Mouse (Mus musculus): ENCODE results near the gene Rasal1. TPM values are rescaled to one million over a fixed set of nuclear protein-coding genes. Genes with fewer than 3 reads are reported as not detected.
A peak's percentile ranks its signal among the peaks of the same experiment; 100 is the strongest.

Rasal1 gene
- polyA plus RNA-seq, 1 experiment from 2014 or later, result 0.27 TPM

DNA sequence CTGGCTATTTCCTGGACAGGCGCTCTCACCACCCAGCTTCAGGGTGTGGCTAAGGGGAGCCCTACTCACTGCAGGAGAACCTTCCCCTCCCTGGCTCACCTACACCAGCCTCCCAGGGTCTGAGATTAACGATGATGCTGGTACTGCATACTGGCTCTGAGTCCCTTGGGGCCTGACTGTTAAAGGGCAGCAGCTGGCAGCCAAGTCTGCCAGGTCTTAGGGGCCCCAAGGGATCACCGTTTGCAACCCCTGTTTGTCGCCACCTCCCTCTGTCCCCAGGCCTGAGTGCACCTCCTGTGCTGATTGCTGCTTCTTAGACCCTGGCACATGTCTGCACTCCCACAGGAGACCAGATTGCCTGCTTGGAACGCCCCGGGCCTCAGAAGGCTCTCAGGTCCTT is 55.8 kb downstream of the Rasal1 start:
- no peak overlapping the region for H3K9ac ChIP-seq (ENCODE audit: low read depth, low read length)
- H3K9me3 ChIP-seq (replicated peaks; ENCODE audit: control insufficient read depth, low read length), result no peaks in the 10 kb centered on the region
- H3K27me3 ChIP-seq (ENCODE audit: control insufficient read depth, insufficient read depth, low read length), result peaks cover 65% of the 10 kb centered on the region
- ATAC-seq (replicated peaks; ENCODE audit: insufficient number of reproducible peaks, low FRiP score, low TSS enrichment), result no peak
- H3K4me1 ChIP-seq (ENCODE audit: control insufficient read depth, insufficient read depth, low read length), result no peaks in the 10 kb centered on the region
- 49% methylated on average over 6 of the region's 6 CpGs for WGBS (ENCODE audit: insufficient replicate concordance)
- H3K4me3 ChIP-seq (ENCODE audit: low read depth, low read length), result no peak overlapping the region
- no peak overlapping the region for H3K27ac ChIP-seq (ENCODE audit: low read depth, low read length)
- H3K36me3 ChIP-seq (ENCODE audit: control insufficient read depth, insufficient read depth, low read length), result no peaks in the 10 kb centered on the region
- no peak overlapping the region for H3K4me2 ChIP-seq

DNA sequence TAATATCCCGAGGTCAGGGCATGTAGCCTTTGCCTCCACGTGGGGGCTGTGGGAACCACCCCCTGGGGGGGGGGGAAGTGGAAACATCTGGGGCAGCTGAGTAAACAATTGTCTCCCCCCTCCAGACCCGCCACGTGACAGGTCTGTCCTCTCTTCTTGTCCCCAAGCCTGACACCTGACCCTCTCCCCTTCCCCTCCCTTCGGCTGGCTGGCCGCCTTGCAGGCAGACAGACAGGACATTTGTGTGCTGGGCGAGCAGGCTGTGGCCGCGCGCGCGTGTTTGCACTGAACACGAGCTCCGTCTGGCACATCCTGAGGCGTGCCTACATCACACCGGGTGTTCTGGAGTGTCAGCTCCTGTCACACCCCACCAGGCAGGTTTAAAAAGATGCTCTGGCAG is 57.9 kb downstream of the Rasal1 start:
- Histone ChIP-seq H3K4me3 (ENCODE audit: low read depth, low read length) (no peak overlapping the region), H3K4me2 (peak overlapping the region; percentile 49), H3K27me3 (ENCODE audit: control insufficient read depth, insufficient read depth, low read length) (peaks cover 71% of the 10 kb centered on the region), H3K36me3 (ENCODE audit: control insufficient read depth, insufficient read depth, low read length) (no peaks in the 10 kb centered on the region), H3K9me3 (replicated peaks; ENCODE audit: control insufficient read depth, low read length) (no peaks in the 10 kb centered on the region), H3K4me1 (ENCODE audit: control insufficient read depth, insufficient read depth, low read length) (peaks cover 15% of the 10 kb centered on the region), H3K27ac (ENCODE audit: low read depth, low read length) (no peak overlapping the region), H3K9ac (ENCODE audit: low read depth, low read length) (no peak overlapping the region)
- WGBS (ENCODE audit: insufficient replicate concordance), result 7% methylated on average over 16 of the region's 16 CpGs
- no peak for ATAC-seq (replicated peaks; ENCODE audit: insufficient number of reproducible peaks, low FRiP score, low TSS enrichment)

DNA sequence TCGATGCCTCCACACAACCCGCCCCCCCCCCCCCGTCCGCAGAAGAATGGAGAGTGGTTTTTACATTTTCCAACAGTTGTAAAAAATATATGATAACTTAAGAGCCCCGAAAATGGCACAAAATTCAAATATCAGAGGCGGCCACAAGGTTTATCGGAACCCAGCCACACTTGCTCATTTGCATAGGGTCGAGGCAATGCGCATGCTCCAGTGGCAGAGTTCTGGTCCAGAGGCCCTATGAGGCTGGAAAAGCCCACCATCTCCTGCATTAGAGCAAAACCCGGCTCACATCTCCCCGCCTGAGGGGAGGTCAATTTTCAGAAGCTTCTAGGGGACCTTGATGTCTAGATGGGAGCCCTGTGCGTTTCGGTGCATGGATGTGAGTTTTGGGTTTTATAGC is 58.4 kb downstream of the Rasal1 start:
- Histone ChIP-seq H3K9me3 (replicated peaks; ENCODE audit: control insufficient read depth, low read length) (no peaks in the 10 kb centered on the region), H3K4me1 (ENCODE audit: control insufficient read depth, insufficient read depth, low read length) (peaks cover 15% of the 10 kb centered on the region), H3K27ac (ENCODE audit: low read depth, low read length) (no peak overlapping the region), H3K36me3 (ENCODE audit: control insufficient read depth, insufficient read depth, low read length) (no peaks in the 10 kb centered on the region), H3K9ac (ENCODE audit: low read depth, low read length) (no peak overlapping the region), H3K4me3 (ENCODE audit: low read depth, low read length) (no peak overlapping the region), H3K4me2 (peak overlapping the region; percentile 49), H3K27me3 (ENCODE audit: control insufficient read depth, insufficient read depth, low read length) (peaks cover 75% of the 10 kb centered on the region)
- 40% methylated on average over 13 of the region's 13 CpGs for WGBS (ENCODE audit: insufficient replicate concordance)
- ATAC-seq (replicated peaks; ENCODE audit: insufficient number of reproducible peaks, low FRiP score, low TSS enrichment), result no peak

DNA sequence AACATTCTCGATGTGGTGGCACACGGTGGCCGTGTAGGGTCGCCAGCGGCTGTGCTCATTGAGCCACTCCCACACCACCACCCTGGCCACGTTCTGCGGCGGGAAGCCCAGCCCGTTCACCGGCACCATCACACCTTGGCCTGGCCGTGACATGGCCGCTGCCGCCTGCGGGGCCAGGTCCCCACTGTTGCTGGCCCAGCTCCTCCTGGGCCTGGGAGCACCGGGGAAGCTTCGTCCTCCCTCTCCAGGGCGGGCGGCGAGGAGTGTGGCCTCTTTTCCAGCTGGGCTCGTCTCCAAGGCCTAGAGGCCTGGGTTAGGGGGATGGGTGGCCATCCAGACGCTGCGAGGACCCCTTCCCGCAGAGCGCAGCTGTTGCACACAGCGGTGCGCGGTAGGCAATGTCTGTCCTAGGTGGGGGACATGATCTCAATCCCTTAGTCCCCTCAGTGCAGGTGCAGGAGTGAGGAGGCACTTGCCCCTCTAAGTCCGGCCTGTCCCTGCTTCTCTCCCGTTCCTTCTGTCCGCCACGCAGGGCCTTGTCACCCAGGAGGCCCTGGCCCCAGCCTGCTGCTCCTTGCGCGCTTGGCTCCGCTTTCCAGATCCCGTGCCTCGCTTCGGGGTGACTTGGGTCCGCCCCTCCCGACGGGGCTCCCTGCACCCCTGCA is 61.7 kb downstream of the Rasal1 start:
- ATAC-seq (replicated peaks; ENCODE audit: insufficient number of reproducible peaks, low FRiP score, low TSS enrichment), result 0 out of 2 replicates have a peak, but pooled peaks have one; percentile 20
- 4% methylated on average over 40 of the region's 40 CpGs for WGBS (ENCODE audit: insufficient replicate concordance)
- H3K36me3 ChIP-seq (ENCODE audit: control insufficient read depth, insufficient read depth, low read length), result no peaks in the 10 kb centered on the region
- peak overlapping the region; percentile 42 for H3K4me3 ChIP-seq (ENCODE audit: low read depth, low read length)
- peaks cover 88% of the 10 kb centered on the region for H3K27me3 ChIP-seq (ENCODE audit: control insufficient read depth, insufficient read depth, low read length)
- H3K4me2 ChIP-seq, result peak overlapping the region; percentile 66
- H3K9ac ChIP-seq (ENCODE audit: low read depth, low read length), result no peak overlapping the region
- H3K27ac ChIP-seq (ENCODE audit: low read depth, low read length), result no peak overlapping the region
- no peaks in the 10 kb centered on the region for H3K9me3 ChIP-seq (replicated peaks; ENCODE audit: control insufficient read depth, low read length)
- H3K4me1 ChIP-seq (ENCODE audit: control insufficient read depth, insufficient read depth, low read length), result peaks cover 15% of the 10 kb centered on the region

DNA sequence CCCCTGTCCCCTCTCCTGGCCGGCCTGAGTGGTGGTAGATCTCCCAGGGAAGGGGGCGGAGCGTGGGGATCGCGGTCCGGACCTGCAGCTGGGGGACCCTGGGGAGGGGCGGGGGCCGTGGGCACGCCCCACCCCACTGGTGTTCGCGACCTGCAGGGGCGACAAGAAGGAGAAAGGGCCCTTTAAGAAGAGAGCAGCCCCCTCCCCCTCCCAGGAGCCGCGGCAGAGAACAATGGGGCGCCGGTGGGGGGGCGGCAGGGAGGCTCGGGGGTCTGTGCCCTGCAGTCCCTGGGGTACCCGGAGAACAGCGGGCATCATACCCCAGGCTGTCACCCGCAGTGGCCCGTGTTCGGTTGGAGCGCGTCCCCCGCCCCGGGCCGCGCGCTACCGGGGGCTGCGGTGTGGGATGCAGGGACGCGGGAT is 62.2 kb downstream of the Rasal1 start:
- H3K4me2 ChIP-seq, result peak overlapping the region; percentile 66
- no peak overlapping the region for H3K9ac ChIP-seq (ENCODE audit: low read depth, low read length)
- peak overlapping the region; percentile 42 for H3K4me3 ChIP-seq (ENCODE audit: low read depth, low read length)
- H3K27me3 ChIP-seq (ENCODE audit: control insufficient read depth, insufficient read depth, low read length), result peaks cover 87% of the 10 kb centered on the region
- peaks cover 15% of the 10 kb centered on the region for H3K4me1 ChIP-seq (ENCODE audit: control insufficient read depth, insufficient read depth, low read length)
- no peak overlapping the region for H3K27ac ChIP-seq (ENCODE audit: low read depth, low read length)
- no peak for ATAC-seq (replicated peaks; ENCODE audit: insufficient number of reproducible peaks, low FRiP score, low TSS enrichment)
- H3K9me3 ChIP-seq (replicated peaks; ENCODE audit: control insufficient read depth, low read length), result no peaks in the 10 kb centered on the region
- 3% methylated on average over 30 of the region's 34 CpGs for WGBS (ENCODE audit: insufficient replicate concordance)
- no peaks in the 10 kb centered on the region for H3K36me3 ChIP-seq (ENCODE audit: control insufficient read depth, insufficient read depth, low read length)

DNA sequence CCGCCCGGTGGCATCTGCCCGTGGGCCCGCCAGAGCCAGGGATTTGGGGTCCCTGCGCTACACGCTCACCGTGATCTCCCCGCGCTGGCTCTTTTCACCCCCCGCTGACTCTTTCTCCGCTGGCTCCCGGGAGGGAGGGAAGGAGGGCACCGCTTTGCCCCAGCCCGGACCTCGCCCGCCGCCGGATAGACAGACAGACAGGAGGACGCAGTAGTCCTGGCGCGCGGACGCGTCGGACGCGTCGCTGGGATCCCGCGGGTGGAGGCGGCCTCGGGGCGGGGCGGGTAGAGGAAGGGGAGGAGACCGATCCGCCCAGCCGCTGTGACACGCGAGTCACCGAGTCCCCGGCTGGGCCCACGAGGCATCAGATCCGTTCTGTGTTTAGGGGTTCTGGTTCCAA is 62.8 kb downstream of the Rasal1 start:
- no peaks in the 10 kb centered on the region for H3K36me3 ChIP-seq (ENCODE audit: control insufficient read depth, insufficient read depth, low read length)
- WGBS (ENCODE audit: insufficient replicate concordance), result 3% methylated on average over 39 of the region's 43 CpGs

DNA sequence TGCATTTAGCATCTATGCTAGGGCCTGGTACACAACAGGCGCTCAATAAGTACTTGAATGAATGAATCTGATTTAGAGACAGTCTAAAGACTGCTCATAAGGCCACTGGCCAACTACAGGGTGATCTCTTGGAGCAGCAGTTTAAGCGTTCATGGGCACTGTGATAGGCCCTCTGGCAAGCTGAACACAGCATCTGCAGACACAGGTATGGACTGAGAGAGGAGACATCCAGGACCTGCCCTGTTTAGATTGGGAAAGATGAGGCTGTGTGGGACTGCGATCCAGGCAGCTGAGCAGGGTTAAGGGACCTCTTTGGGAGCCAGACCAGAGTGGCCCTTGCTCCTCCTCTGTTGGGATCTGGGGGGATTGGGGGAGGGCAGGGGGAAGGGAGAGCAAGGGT is 63.2 kb downstream of the Rasal1 start, which contains the start of gene Dtx1:
Dtx1 (minus strand) TSS at position 101 of the 400 bp plus-strand sequence.
- WGBS (ENCODE audit: insufficient replicate concordance), result 36% methylated on average over 3 of the region's 3 CpGs
- H3K27me3 ChIP-seq (ENCODE audit: control insufficient read depth, insufficient read depth, low read length), result peaks cover 85% of the 10 kb centered on the region
- H3K9me3 ChIP-seq (replicated peaks; ENCODE audit: control insufficient read depth, low read length), result no peaks in the 10 kb centered on the region
- H3K4me2 ChIP-seq, result peak within 1 kb of the TSS; percentile 66
- H3K27ac ChIP-seq (ENCODE audit: low read depth, low read length), result no peak within 1 kb of the TSS
- peaks cover 15% of the 10 kb centered on the region for H3K4me1 ChIP-seq (ENCODE audit: control insufficient read depth, insufficient read depth, low read length)
- peak within 1 kb of the TSS; percentile 22; the same call in 1 of the 2 replicates for H3K9ac ChIP-seq (ENCODE audit: low read depth, low read length)
- no peaks in the 10 kb centered on the region for H3K36me3 ChIP-seq (ENCODE audit: control insufficient read depth, insufficient read depth, low read length)
- H3K4me3 ChIP-seq (ENCODE audit: low read depth, low read length), result peak within 1 kb of the TSS; percentile 42
- ATAC-seq (replicated peaks; ENCODE audit: insufficient number of reproducible peaks, low FRiP score, low TSS enrichment), result no peak

More for the DNA sequence above, 62.8 kb downstream of the Rasal1 start:
- no peak for ATAC-seq (replicated peaks; ENCODE audit: insufficient number of reproducible peaks, low FRiP score, low TSS enrichment)
- Histone ChIP-seq H3K4me3 (ENCODE audit: low read depth, low read length) (peak overlapping the region; percentile 42), H3K27ac (ENCODE audit: low read depth, low read length) (no peak overlapping the region), H3K9ac (ENCODE audit: low read depth, low read length) (peak overlapping the region; percentile 22; the same call in 1 of the 2 replicates), H3K27me3 (ENCODE audit: control insufficient read depth, insufficient read depth, low read length) (peaks cover 85% of the 10 kb centered on the region), H3K4me2 (peak overlapping the region; percentile 66), H3K9me3 (replicated peaks; ENCODE audit: control insufficient read depth, low read length) (no peaks in the 10 kb centered on the region), H3K4me1 (ENCODE audit: control insufficient read depth, insufficient read depth, low read length) (peaks cover 15% of the 10 kb centered on the region)

DNA sequence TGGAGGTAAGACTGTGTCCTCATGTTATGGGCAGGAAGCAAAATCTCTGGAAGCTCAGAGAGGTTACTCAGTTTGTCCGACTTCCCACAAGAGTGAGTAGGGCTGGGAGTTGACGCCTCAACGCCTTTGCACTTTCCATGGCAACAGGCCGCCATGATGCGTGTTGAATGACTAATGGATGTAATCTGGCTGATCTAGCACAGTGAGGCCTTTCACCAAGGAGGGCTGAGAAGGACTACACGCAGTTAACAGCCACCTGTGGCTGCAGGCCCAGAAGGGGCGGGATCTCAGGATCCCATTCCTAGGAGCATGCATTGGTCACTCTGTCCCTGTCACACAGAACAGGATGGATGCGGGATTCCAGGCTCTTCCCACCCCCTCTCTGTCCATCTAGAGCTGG is 64.1 kb downstream of the Rasal1 start:
- Histone ChIP-seq H3K4me3 (ENCODE audit: low read depth, low read length) (no peak overlapping the region), H3K9me3 (replicated peaks; ENCODE audit: control insufficient read depth, low read length) (no peaks in the 10 kb centered on the region), H3K4me2 (no peak overlapping the region), H3K9ac (ENCODE audit: low read depth, low read length) (no peak overlapping the region), H3K4me1 (ENCODE audit: control insufficient read depth, insufficient read depth, low read length) (peaks cover 15% of the 10 kb centered on the region), H3K27me3 (ENCODE audit: control insufficient read depth, insufficient read depth, low read length) (peaks cover 77% of the 10 kb centered on the region), H3K27ac (ENCODE audit: low read depth, low read length) (no peak overlapping the region), H3K36me3 (ENCODE audit: control insufficient read depth, insufficient read depth, low read length) (no peaks in the 10 kb centered on the region)
- 66% methylated on average over 8 of the region's 8 CpGs for WGBS (ENCODE audit: insufficient replicate concordance)
- no peak for ATAC-seq (replicated peaks; ENCODE audit: insufficient number of reproducible peaks, low FRiP score, low TSS enrichment)

DNA sequence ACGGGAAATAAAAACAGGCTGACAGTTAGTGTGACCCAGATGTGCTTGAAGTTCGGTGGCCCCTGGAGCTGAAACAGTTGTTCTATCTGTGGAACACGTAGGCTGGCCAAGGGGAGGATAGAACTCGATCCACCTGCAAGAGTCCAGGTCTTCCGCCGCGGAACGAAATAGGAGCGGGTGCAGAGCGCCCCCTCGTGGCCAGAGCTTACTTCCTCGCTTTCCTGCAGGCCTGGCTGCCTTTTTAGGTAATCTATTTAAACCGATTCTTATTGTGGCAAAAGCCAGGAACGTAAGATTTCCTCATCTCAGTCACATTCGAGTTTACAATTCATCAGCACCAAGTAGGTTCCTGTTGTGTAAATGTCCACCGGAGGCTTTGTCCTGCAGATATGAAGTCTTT is 65.7 kb downstream of the Rasal1 start:
- Histone ChIP-seq H3K4me3 (ENCODE audit: low read depth, low read length) (no peak overlapping the region), H3K9me3 (replicated peaks; ENCODE audit: control insufficient read depth, low read length) (no peaks in the 10 kb centered on the region), H3K36me3 (ENCODE audit: control insufficient read depth, insufficient read depth, low read length) (no peaks in the 10 kb centered on the region), H3K9ac (ENCODE audit: low read depth, low read length) (no peak overlapping the region), H3K27me3 (ENCODE audit: control insufficient read depth, insufficient read depth, low read length) (peaks cover 61% of the 10 kb centered on the region), H3K4me2 (no peak overlapping the region; the same call in 1 of the 2 replicates), H3K27ac (ENCODE audit: low read depth, low read length) (no peak overlapping the region), H3K4me1 (ENCODE audit: control insufficient read depth, insufficient read depth, low read length) (peaks cover 15% of the 10 kb centered on the region)
- 3% methylated on average over 16 of the region's 16 CpGs for WGBS (ENCODE audit: insufficient replicate concordance)
- ATAC-seq (replicated peaks; ENCODE audit: insufficient number of reproducible peaks, low FRiP score, low TSS enrichment), result no peak

All from heart, embryonic 11.5 days (tissue).